Mouse (Mus musculus): ENCODE measurements at regions not wholly inside any gene's neighbourhood (a gene's known extent, or its start where the extent isn't known, plus 50 kb on each side); places are given as distances from the start of the nearest gene placed in this dataset.

- Histone ChIP-seq H3K4me3 (ENCODE audit: low read depth, low read length) (no peak overlapping the region), H3K27ac (ENCODE audit: insufficient read depth, low read length) (no peak overlapping the region), H3K9ac (ENCODE audit: low read depth, poor library complexity, severe bottlenecking) (no peak overlapping the region), H3K27me3 (ENCODE audit: control insufficient read depth, insufficient read depth, low read length, poor library complexity, severe bottlenecking) (no peaks in the 10 kb centered on the region; the same call in 1 of the 2 replicates), H3K9me3 (replicated peaks; ENCODE audit: control insufficient read depth, insufficient read depth, low read length, poor library complexity, severe bottlenecking) (no peaks in the 10 kb centered on the region), H3K36me3 (ENCODE audit: control insufficient read depth, insufficient read depth, low read length, poor library complexity, severe bottlenecking) (no peaks in the 10 kb centered on the region), H3K4me1 (ENCODE audit: control insufficient read depth, insufficient read depth, low read length) (no peaks in the 10 kb centered on the region)
- TF ChIP-seq CTCF (IDR thresholded peaks at IDR 0.05; ENCODE audit: low read depth, low read length) (no peak), POLR2A (IDR thresholded peaks at IDR 0.05; ENCODE audit: insufficient read depth, low read length) (no peak), EP300 (IDR thresholded peaks at IDR 0.05; ENCODE audit: insufficient read depth, low read depth, low read length) (no peak)
Observed at GRCm38 (mm10) chr1:10771793-10772192, 642.1 kb upstream of the A830018L16Rik start.

DNA sequence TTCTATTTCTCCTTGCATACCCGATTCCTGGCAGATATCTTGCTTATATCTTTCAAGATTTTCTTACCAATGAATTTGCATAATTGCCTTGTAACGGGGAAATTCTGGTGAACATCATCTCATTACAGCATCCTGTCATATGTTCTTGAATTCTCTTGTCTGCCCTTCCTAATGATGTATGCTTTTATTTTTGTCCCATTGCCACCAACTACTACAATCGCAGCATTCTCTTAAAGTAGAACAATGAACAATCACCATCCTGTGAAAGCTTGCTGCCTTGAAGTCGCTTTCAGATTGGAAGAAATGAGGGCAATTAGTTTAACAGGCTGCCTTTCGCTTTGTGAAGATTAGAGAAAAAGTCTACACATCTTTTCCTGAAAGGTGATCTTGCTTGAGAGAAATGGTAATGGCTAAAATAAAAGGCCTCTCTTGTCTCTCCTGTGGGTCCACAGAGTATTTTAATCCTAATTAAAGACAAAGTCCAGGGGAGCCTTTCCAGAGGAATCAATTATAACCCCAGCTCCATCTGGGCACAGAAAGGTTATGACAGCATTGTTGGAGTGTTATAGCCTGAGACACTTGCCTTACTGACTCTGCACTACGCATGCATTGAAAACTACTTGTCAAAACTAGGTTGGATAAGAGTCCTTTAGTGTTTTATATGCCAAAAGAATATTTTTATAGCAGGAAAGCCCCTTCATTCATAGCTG is 619.7 kb upstream of the A830018L16Rik start:
- TF ChIP-seq CTCF (IDR thresholded peaks at IDR 0.05; ENCODE audit: low read depth, low read length) (no peak), EP300 (IDR thresholded peaks at IDR 0.05; ENCODE audit: insufficient read depth, low read depth, low read length) (no peak), POLR2A (IDR thresholded peaks at IDR 0.05; ENCODE audit: insufficient read depth, low read length) (no peak)
- no peaks in the 10 kb centered on the region for H3K4me1 ChIP-seq (ENCODE audit: control insufficient read depth, insufficient read depth, low read length)
- no peaks in the 10 kb centered on the region for H3K36me3 ChIP-seq (ENCODE audit: control insufficient read depth, insufficient read depth, low read length, poor library complexity, severe bottlenecking)
- no peak overlapping the region for H3K4me3 ChIP-seq (ENCODE audit: low read depth, low read length)
- no peak overlapping the region for H3K9ac ChIP-seq (ENCODE audit: low read depth, poor library complexity, severe bottlenecking)
- no peak overlapping the region for H3K27ac ChIP-seq (ENCODE audit: insufficient read depth, low read length)
- H3K27me3 ChIP-seq (ENCODE audit: control insufficient read depth, insufficient read depth, low read length, poor library complexity, severe bottlenecking) = no peaks in the 10 kb centered on the region
- no peaks in the 10 kb centered on the region for H3K9me3 ChIP-seq (replicated peaks; ENCODE audit: control insufficient read depth, insufficient read depth, low read length, poor library complexity, severe bottlenecking)

GRCm38 (mm10) chr1:10835653-10836415 is 578.1 kb upstream of the A830018L16Rik start:
- no peaks in the 10 kb centered on the region for H3K36me3 ChIP-seq (ENCODE audit: control insufficient read depth, insufficient read depth, low read length, poor library complexity, severe bottlenecking)
- peaks cover 4% of the 10 kb centered on the region; the same call in 1 of the 2 replicates for H3K9me3 ChIP-seq (replicated peaks; ENCODE audit: control insufficient read depth, insufficient read depth, low read length, poor library complexity, severe bottlenecking)
- no peak overlapping the region for H3K27ac ChIP-seq (ENCODE audit: insufficient read depth, low read length)
- H3K9ac ChIP-seq (ENCODE audit: low read depth, poor library complexity, severe bottlenecking) = no peak overlapping the region
- no peaks in the 10 kb centered on the region for H3K27me3 ChIP-seq (ENCODE audit: control insufficient read depth, insufficient read depth, low read length, poor library complexity, severe bottlenecking)
- no peaks in the 10 kb centered on the region for H3K4me1 ChIP-seq (ENCODE audit: control insufficient read depth, insufficient read depth, low read length)
- TF ChIP-seq CTCF (IDR thresholded peaks at IDR 0.05; ENCODE audit: low read depth, low read length) = no peak
- no peak for TF ChIP-seq POLR2A (IDR thresholded peaks at IDR 0.05; ENCODE audit: insufficient read depth, low read length)
- TF ChIP-seq EP300 (IDR thresholded peaks at IDR 0.05; ENCODE audit: insufficient read depth, low read depth, low read length) = no peak
- no peak overlapping the region for H3K4me3 ChIP-seq (ENCODE audit: low read depth, low read length)

DNA sequence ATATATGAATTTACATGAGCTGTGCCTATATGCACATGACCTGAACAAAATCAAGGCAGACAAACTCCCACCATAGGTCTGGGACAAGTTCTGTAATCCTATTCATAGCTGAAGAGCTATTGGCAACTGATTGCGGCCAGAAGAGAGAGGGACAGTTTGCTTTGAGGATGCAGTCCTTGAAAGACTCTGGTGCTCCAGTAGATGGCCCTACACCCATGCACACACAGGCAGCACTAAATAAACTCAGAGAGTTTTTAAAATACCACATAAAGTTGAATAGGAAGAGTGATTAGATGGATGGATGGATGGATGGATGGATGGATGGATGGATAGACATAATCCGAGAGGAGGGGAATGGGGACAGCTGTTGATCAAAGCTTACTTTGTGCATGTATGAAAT is 576.7 kb upstream of the A830018L16Rik start:
- Histone ChIP-seq H3K4me1 (ENCODE audit: control insufficient read depth, insufficient read depth, low read length) (no peaks in the 10 kb centered on the region), H3K36me3 (ENCODE audit: control insufficient read depth, insufficient read depth, low read length, poor library complexity, severe bottlenecking) (no peaks in the 10 kb centered on the region), H3K9ac (ENCODE audit: low read depth, poor library complexity, severe bottlenecking) (no peak overlapping the region), H3K27me3 (ENCODE audit: control insufficient read depth, insufficient read depth, low read length, poor library complexity, severe bottlenecking) (no peaks in the 10 kb centered on the region), H3K9me3 (replicated peaks; ENCODE audit: control insufficient read depth, insufficient read depth, low read length, poor library complexity, severe bottlenecking) (peaks cover 4% of the 10 kb centered on the region; the same call in 1 of the 2 replicates), H3K27ac (ENCODE audit: insufficient read depth, low read length) (no peak overlapping the region), H3K4me3 (ENCODE audit: low read depth, low read length) (no peak overlapping the region)
- TF ChIP-seq POLR2A (IDR thresholded peaks at IDR 0.05; ENCODE audit: insufficient read depth, low read length) (no peak), CTCF (IDR thresholded peaks at IDR 0.05; ENCODE audit: low read depth, low read length) (peak; percentile 9), EP300 (IDR thresholded peaks at IDR 0.05; ENCODE audit: insufficient read depth, low read depth, low read length) (no peak)

DNA sequence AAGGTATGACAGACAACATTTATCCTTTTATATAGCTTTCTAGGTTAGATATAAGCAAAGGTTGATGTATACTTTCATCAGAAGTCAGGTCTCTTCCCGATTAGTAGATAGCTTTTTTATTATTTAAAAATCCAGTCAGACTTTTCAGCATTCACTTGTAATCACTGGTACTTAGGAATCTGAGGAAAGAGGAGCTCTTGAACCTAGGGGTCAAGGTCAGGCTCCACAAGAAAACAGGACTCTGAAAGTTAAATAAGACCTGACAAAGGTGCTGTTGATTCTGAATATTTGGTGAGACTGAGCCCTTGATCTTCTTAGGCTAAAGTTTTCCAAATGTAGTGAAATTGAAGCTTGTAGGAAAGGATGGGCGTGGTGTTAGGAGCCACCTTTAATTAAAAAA is 561.0 kb upstream of the A830018L16Rik start:
- Histone ChIP-seq H3K4me3 (ENCODE audit: low read depth, low read length) (no peak overlapping the region), H3K9me3 (replicated peaks; ENCODE audit: control insufficient read depth, insufficient read depth, low read length, poor library complexity, severe bottlenecking) (peaks cover 6% of the 10 kb centered on the region; the same call in 1 of the 2 replicates), H3K27ac (ENCODE audit: insufficient read depth, low read length) (peak overlapping the region; percentile 82), H3K27me3 (ENCODE audit: control insufficient read depth, insufficient read depth, low read length, poor library complexity, severe bottlenecking) (no peaks in the 10 kb centered on the region), H3K36me3 (ENCODE audit: control insufficient read depth, insufficient read depth, low read length, poor library complexity, severe bottlenecking) (no peaks in the 10 kb centered on the region), H3K4me1 (ENCODE audit: control insufficient read depth, insufficient read depth, low read length) (peaks cover 1% of the 10 kb centered on the region), H3K9ac (ENCODE audit: low read depth, poor library complexity, severe bottlenecking) (no peak overlapping the region)
- TF ChIP-seq POLR2A (IDR thresholded peaks at IDR 0.05; ENCODE audit: insufficient read depth, low read length) (no peak), EP300 (IDR thresholded peaks at IDR 0.05; ENCODE audit: insufficient read depth, low read depth, low read length) (no peak), CTCF (IDR thresholded peaks at IDR 0.05; ENCODE audit: low read depth, low read length) (no peak)

- H3K9ac ChIP-seq (ENCODE audit: low read depth, poor library complexity, severe bottlenecking) = no peak overlapping the region
- no peak overlapping the region for H3K27ac ChIP-seq (ENCODE audit: insufficient read depth, low read length)
- no peak overlapping the region for H3K4me3 ChIP-seq (ENCODE audit: low read depth, low read length)
- peaks cover 6% of the 10 kb centered on the region; the same call in 1 of the 2 replicates for H3K9me3 ChIP-seq (replicated peaks; ENCODE audit: control insufficient read depth, insufficient read depth, low read length, poor library complexity, severe bottlenecking)
- no peaks in the 10 kb centered on the region for H3K27me3 ChIP-seq (ENCODE audit: control insufficient read depth, insufficient read depth, low read length, poor library complexity, severe bottlenecking)
- H3K4me1 ChIP-seq (ENCODE audit: control insufficient read depth, insufficient read depth, low read length) = peaks cover 1% of the 10 kb centered on the region
- no peak for TF ChIP-seq CTCF (IDR thresholded peaks at IDR 0.05; ENCODE audit: low read depth, low read length)
- no peak for TF ChIP-seq EP300 (IDR thresholded peaks at IDR 0.05; ENCODE audit: insufficient read depth, low read depth, low read length)
- TF ChIP-seq POLR2A (IDR thresholded peaks at IDR 0.05; ENCODE audit: insufficient read depth, low read length) = no peak
- H3K36me3 ChIP-seq (ENCODE audit: control insufficient read depth, insufficient read depth, low read length, poor library complexity, severe bottlenecking) = no peaks in the 10 kb centered on the region
Observed at GRCm38 (mm10) chr1:10854495-10854894, 559.4 kb upstream of the A830018L16Rik start.

All from ES-Bruce4 (cell line).